Mouse (Mus musculus) liver, embryonic 16.5 days (tissue): ENCODE data around the gene Mta3. TPM values are rescaled to one million over a fixed set of nuclear protein-coding genes. Genes with fewer than 3 reads are reported as not detected.

Experiments used
- ATAC-seq: fragments of 200-750 bp; cut with Nextera tagmentation; 2 replicates; pipeline ENCODE4 v1.8.0; 2017; ENCODE audit warnings: low read depth, mild to moderate bottlenecking, moderate number of reproducible peaks, moderate library complexity
- H3K27ac ChIP-seq: fragments of 300-500 bp; sonication (generic); 2 replicates; pipeline ENCODE4 v1.5.1; 2014; ENCODE audit warnings: mild to moderate bottlenecking, low read length
- H3K27me3 ChIP-seq: fragments of 300-500 bp; sonication (generic); 2 replicates; pipeline ENCODE4 v1.6.1; 2014; ENCODE audit warnings: low read depth, low read length, mixed read lengths; ENCODE audit not compliant: control insufficient read depth, insufficient read depth
- H3K36me3 ChIP-seq: fragments of 300-500 bp; sonication (generic); 2 replicates; pipeline ENCODE4 v1.6.1; 2014; ENCODE audit warnings: mild to moderate bottlenecking; ENCODE audit not compliant: control insufficient read depth, insufficient read depth
- H3K4me1 ChIP-seq: fragments of 300-500 bp; sonication (generic); 2 replicates; pipeline ENCODE4 v1.6.1; 2014; ENCODE audit warnings: low read depth, low read length, mixed read lengths; ENCODE audit not compliant: control insufficient read depth
- H3K4me2 ChIP-seq: fragments of 300-500 bp; sonication (generic); 2 replicates; pipeline ENCODE4 v1.6.1; 2014; ENCODE audit warnings: low read depth, low read length, mixed read lengths
- H3K4me3 ChIP-seq: fragments of 300-500 bp; sonication (generic); 2 replicates; pipeline ENCODE4 v1.5.1; 2014; ENCODE audit warnings: low read depth, mild to moderate bottlenecking, low read length
- H3K9ac ChIP-seq: fragments of 300-500 bp; sonication (generic); 2 replicates; pipeline ENCODE4 v1.6.1; 2014; ENCODE audit warnings: low read depth, low read length
- H3K9me3 ChIP-seq: fragments of 300-500 bp; sonication (generic); replicated peaks from 2 replicates; pipeline ENCODE4 v1.6.1; 2016; ENCODE audit warnings: low read length; ENCODE audit not compliant: control insufficient read depth
- WGBS: fragments of 180-500 bp; shearing (Covaris S2); extraction: QIAGEN DNeasy Blood & Tissue Kit; methylation state at CpG from one replicate; pipeline ENCODE4 v1.1.7; 2014; ENCODE audit not compliant: insufficient replicate concordance; 5-methylcytosine and 5-hydroxymethylcytosine counted together
- polyA plus RNA-seq: library from polyadenylated mRNA; unstranded; fragments of >200 nt; fragmentation: Nextera tagmentation; extraction: Ambion mirVana; gene quantifications from 2 replicates; pipeline ENCODE4 v1.2.1, GENCODE M21; 2015

The Mta3 gene
- polyA plus RNA-seq, 1 experiment from 2014 or later, result 35.6 TPM

- no peak overlapping the region for H3K9ac ChIP-seq
- no peaks in the 10 kb centered on the region for H3K27me3 ChIP-seq
- peaks cover 14% of the 10 kb centered on the region for H3K4me1 ChIP-seq
- ATAC-seq, result peak; percentile 80
- peak overlapping the region; percentile 5; the same call in 1 of the 2 replicates for H3K4me2 ChIP-seq
- 35% methylated on average over 7 of the region's 7 CpGs for WGBS
- H3K27ac ChIP-seq, result peak overlapping the region; percentile 29; the same call in 1 of the 2 replicates
- no peak overlapping the region for H3K4me3 ChIP-seq
- no peaks in the 10 kb centered on the region for H3K36me3 ChIP-seq
- H3K9me3 ChIP-seq, result no peaks in the 10 kb centered on the region
These were observed 21.5 kb upstream of the Mta3 start for GRCm38 (mm10) chr17:83684475-83684874.

- Histone ChIP-seq H3K9me3 (no peaks in the 10 kb centered on the region), H3K4me2 (no peak overlapping the region), H3K27me3 (no peaks in the 10 kb centered on the region), H3K4me1 (peaks cover 19% of the 10 kb centered on the region), H3K4me3 (no peak overlapping the region), H3K27ac (no peak overlapping the region), H3K9ac (no peak overlapping the region), H3K36me3 (no peaks in the 10 kb centered on the region)
- 41% methylated on average over 2 of the region's 2 CpGs for WGBS
- no peak for ATAC-seq
These were observed 15.5 kb upstream of the Mta3 start for GRCm38 (mm10) chr17:83690418-83690817.

- ATAC-seq, result peak; percentile 66; the same call in 1 of the 2 replicates
These were observed 14.6 kb upstream of the Mta3 start for GRCm38 (mm10) chr17:83691379-83691778.

DNA sequence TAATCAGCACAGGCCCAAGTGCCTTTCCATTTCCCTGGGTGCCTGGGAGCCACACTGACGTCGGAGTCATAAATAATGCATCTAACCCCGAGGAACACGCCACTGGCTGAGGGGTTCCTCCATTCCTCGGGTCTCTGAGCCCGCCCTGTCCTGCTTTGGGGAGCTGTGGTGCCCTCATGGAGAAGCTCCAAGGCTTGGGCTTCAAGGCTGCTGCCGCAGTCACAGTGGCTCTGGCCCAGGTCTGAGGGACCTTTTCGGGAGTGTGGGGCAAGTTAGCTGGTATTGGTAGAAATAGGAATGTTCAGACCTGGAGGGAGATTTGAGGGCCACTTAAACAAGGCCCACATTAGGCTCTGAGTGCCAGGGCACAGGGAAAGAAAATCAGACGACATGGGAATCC, 12.0 kb upstream of the Mta3 start:
- Histone ChIP-seq H3K9me3 (no peaks in the 10 kb centered on the region), H3K4me1 (peaks cover 15% of the 10 kb centered on the region), H3K4me3 (no peak overlapping the region), H3K27me3 (no peaks in the 10 kb centered on the region), H3K4me2 (no peak overlapping the region), H3K36me3 (no peaks in the 10 kb centered on the region), H3K9ac (no peak overlapping the region), H3K27ac (no peak overlapping the region)
- no peak for ATAC-seq
- 66% methylated on average over 9 of the region's 9 CpGs for WGBS

More at GRCm38 (mm10) chr17:83691379-83691778, 14.6 kb upstream of the Mta3 start:
- Histone ChIP-seq H3K9ac (no peak overlapping the region), H3K4me3 (no peak overlapping the region), H3K27ac (no peak overlapping the region), H3K9me3 (no peaks in the 10 kb centered on the region), H3K27me3 (no peaks in the 10 kb centered on the region), H3K4me2 (no peak overlapping the region), H3K36me3 (no peaks in the 10 kb centered on the region), H3K4me1 (peaks cover 15% of the 10 kb centered on the region)
- WGBS, result 36% methylated on average over 4 of the region's 4 CpGs

GRCm38 (mm10) chr17:83695785-83696184, 10.2 kb upstream of the Mta3 start:
- H3K9me3 ChIP-seq, result no peaks in the 10 kb centered on the region
- H3K4me2 ChIP-seq, result no peak overlapping the region
- H3K4me3 ChIP-seq, result no peak overlapping the region
- H3K27me3 ChIP-seq, result no peaks in the 10 kb centered on the region
- WGBS, result 39% methylated on average over 2 of the region's 2 CpGs
- ATAC-seq, result no peak
- peaks cover 8% of the 10 kb centered on the region for H3K4me1 ChIP-seq
- no peak overlapping the region for H3K27ac ChIP-seq
- H3K36me3 ChIP-seq, result no peaks in the 10 kb centered on the region
- no peak overlapping the region for H3K9ac ChIP-seq

GRCm38 (mm10) chr17:83699062-83699724, 6.8 kb upstream of the Mta3 start:
- H3K4me3 ChIP-seq, result no peak overlapping the region
- H3K36me3 ChIP-seq, result no peaks in the 10 kb centered on the region
- H3K27ac ChIP-seq, result no peak overlapping the region
- ATAC-seq, result no peak
- no peak overlapping the region for H3K9ac ChIP-seq
- H3K9me3 ChIP-seq, result no peaks in the 10 kb centered on the region
- no peak overlapping the region for H3K4me2 ChIP-seq
- H3K4me1 ChIP-seq, result peaks cover 3% of the 10 kb centered on the region
- WGBS, result 40% methylated on average over 8 of the region's 8 CpGs
- no peaks in the 10 kb centered on the region for H3K27me3 ChIP-seq

DNA sequence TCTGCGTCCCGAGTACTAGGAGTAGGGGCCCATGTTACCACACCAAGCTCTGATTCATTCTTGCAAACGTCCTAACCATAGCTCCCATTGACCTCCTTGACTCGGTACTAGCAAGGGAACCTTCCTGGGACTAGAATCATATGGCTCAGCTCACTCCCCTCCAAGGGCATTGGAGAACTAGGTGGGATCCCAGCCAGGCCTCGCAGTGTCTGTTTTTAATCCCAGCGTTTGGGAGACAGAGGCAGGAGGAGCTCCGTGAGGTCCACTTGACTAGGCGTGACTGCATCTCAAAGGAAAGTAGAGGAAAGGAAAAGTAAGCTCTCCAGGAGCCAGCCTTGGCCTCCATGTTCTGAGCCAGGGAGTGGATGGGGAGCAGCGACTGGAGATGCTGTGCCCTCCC, 5.8 kb upstream of the Mta3 start:
- H3K27ac ChIP-seq, result no peak overlapping the region
- no peak overlapping the region for H3K4me3 ChIP-seq
- no peak overlapping the region for H3K4me2 ChIP-seq
- no peak overlapping the region for H3K9ac ChIP-seq
- peaks cover 7% of the 10 kb centered on the region for H3K4me1 ChIP-seq
- H3K9me3 ChIP-seq, result no peaks in the 10 kb centered on the region
- H3K27me3 ChIP-seq, result no peaks in the 10 kb centered on the region
- no peak for ATAC-seq
- 76% methylated on average over 9 of the region's 9 CpGs for WGBS
- no peaks in the 10 kb centered on the region for H3K36me3 ChIP-seq

DNA sequence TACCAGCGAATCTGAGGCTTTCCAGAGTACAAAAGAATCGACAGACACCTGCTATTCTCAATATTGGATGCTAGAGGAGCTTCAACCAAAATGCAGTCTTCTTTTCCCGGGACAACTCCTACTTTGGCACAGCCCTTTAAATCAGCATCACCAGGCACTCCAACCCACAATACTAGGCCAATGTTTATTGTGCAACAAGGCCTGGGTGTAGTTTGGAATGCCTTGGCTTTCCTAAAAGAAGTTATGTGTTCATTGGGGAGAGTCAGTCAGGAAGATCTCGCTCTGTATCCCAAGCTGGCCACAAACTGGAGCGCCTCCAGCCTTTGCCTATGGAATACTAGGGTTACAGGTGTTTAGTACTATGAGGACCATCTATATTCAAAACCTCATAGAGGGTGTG, 1.5 kb upstream of the Mta3 start:
- H3K36me3 ChIP-seq, result no peaks in the 10 kb centered on the region
- no peak overlapping the region for H3K4me2 ChIP-seq
- no peaks in the 10 kb centered on the region for H3K27me3 ChIP-seq
- no peak overlapping the region for H3K9ac ChIP-seq
- no peak overlapping the region for H3K4me3 ChIP-seq
- no peak for ATAC-seq
- 85% methylated on average over 5 of the region's 5 CpGs for WGBS
- 0 out of 2 replicates have a peak overlapping the region, but pooled peaks have one; percentile 2 for H3K27ac ChIP-seq
- no peaks in the 10 kb centered on the region for H3K9me3 ChIP-seq
- peaks cover 32% of the 10 kb centered on the region for H3K4me1 ChIP-seq

DNA sequence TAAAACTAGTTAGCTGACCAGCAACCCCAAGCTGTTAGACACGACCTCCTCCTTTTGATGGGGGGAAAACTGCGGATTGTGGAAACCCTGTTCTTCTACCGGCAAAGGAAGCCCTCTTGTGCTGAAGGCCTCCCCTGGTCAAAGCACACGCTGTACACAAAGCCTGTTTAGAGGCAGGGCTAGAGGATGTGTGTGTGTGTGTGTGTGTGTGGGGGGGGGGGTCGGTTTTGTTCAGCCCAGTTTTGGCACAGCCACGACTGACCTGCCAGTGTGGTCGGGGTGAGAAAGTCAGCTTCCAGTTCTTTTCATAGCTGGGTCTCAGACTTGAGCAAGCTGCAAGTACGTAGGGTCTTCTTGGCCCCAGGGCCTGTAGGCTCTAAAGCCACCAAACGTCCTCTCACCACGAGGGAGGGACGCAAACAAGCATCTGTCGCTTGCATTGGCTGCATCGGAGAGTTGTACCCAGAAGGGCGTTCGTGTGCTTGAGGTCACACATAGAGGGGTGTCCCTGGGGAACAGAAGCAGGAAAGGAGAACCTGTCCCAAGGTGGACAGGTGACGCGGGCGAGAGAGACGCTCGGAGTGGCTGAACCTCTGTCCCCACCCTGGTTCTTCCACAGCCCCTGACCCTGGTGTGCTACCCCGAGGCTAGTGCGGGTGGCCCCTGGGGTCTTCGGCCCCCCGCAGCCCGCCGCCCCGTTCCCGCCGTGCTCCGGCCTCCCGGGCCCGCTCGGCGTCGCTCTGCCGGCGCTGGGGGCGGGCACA, 429 bp upstream of the Mta3 start:
- peaks cover 32% of the 10 kb centered on the region for H3K4me1 ChIP-seq
- peak; percentile 67 for ATAC-seq

More for the DNA sequence above, 429 bp upstream of the Mta3 start:
- no peaks in the 10 kb centered on the region for H3K9me3 ChIP-seq
- H3K9ac ChIP-seq, result peak overlapping the region; percentile 99
- peak overlapping the region; percentile 92 for H3K4me3 ChIP-seq
- H3K27ac ChIP-seq, result peak overlapping the region; percentile 97
- H3K4me2 ChIP-seq, result peak overlapping the region; percentile 97
- H3K27me3 ChIP-seq, result no peaks in the 10 kb centered on the region
- under 1% methylated on average over 38 of the region's 38 CpGs for WGBS
- H3K36me3 ChIP-seq, result peaks cover under 1% of the 10 kb centered on the region; the same call in 1 of the 2 replicates
